Mouse (Mus musculus): ENCODE results near the gene Btbd16. TPM values are rescaled to one million over a fixed set of nuclear protein-coding genes. Genes with fewer than 3 reads are reported as not detected.
A peak's percentile ranks its signal among the peaks of the same experiment; 100 is the strongest.

Gene Btbd16
- total RNA-seq, 2 experiments from 2014 or later: 0.49 to 0.96 TPM

GRCm38 (mm10) chr7:130808694-130809093, 34.8 kb downstream of the Btbd16 start:
- Histone ChIP-seq H3K27ac (no peak overlapping the region), H3K4me3 (no peak overlapping the region)
- no peak for DNase-seq (ENCODE audit: low spot score in 2 of 2)
- no peak for TF ChIP-seq CTCF (conservative IDR thresholded peaks at IDR 0.05)

GRCm38 (mm10) chr7:130810238-130810637, 36.4 kb downstream of the Btbd16 start:
- H3K4me3 ChIP-seq: no peak overlapping the region
- DNase-seq (ENCODE audit: low spot score in 2 of 2): no peak
- no peak overlapping the region for H3K27ac ChIP-seq
- no peak for TF ChIP-seq CTCF (conservative IDR thresholded peaks at IDR 0.05)

GRCm38 (mm10) chr7:130812407-130812806, 38.5 kb downstream of the Btbd16 start:
- DNase-seq (ENCODE audit: low spot score in 2 of 2): no peak

GRCm38 (mm10) chr7:130815601-130816000, 41.7 kb downstream of the Btbd16 start:
- Histone ChIP-seq H3K27ac (no peak overlapping the region), H3K4me3 (no peak overlapping the region)
- no peak for TF ChIP-seq CTCF (conservative IDR thresholded peaks at IDR 0.05)
- DNase-seq (ENCODE audit: low spot score in 2 of 2): no peak

More at GRCm38 (mm10) chr7:130812407-130812806, 38.5 kb downstream of the Btbd16 start:
- TF ChIP-seq CTCF (conservative IDR thresholded peaks at IDR 0.05): no peak
- no peak overlapping the region for H3K4me3 ChIP-seq
- no peak overlapping the region for H3K27ac ChIP-seq

- H3K27ac ChIP-seq: no peak overlapping the region; the same call in 1 of the 2 replicates
- H3K4me3 ChIP-seq: no peak overlapping the region
- no peak for DNase-seq (ENCODE audit: low spot score in 2 of 2)
- no peak for TF ChIP-seq CTCF (conservative IDR thresholded peaks at IDR 0.05)
Observed at GRCm38 (mm10) chr7:130816243-130816642, 42.4 kb downstream of the Btbd16 start.

GRCm38 (mm10) chr7:130818813-130819212, 44.9 kb downstream of the Btbd16 start:
- no peak for TF ChIP-seq CTCF (conservative IDR thresholded peaks at IDR 0.05)
- no peak overlapping the region for H3K4me3 ChIP-seq
- H3K27ac ChIP-seq: peak overlapping the region; percentile 64; the same call in 1 of the 2 replicates
- DNase-seq (ENCODE audit: low spot score in 2 of 2): no peak

GRCm38 (mm10) chr7:130819624-130820023, 45.8 kb downstream of the Btbd16 start:
- DNase-seq (ENCODE audit: low spot score in 2 of 2): peak; percentile 21 to 41

GRCm38 (mm10) chr7:130823992-130824391, 50.1 kb downstream of the Btbd16 start:
- Histone ChIP-seq H3K4me3 (no peak overlapping the region), H3K27ac (no peak overlapping the region)
- DNase-seq (ENCODE audit: low spot score in 2 of 2): no peak
- TF ChIP-seq CTCF (conservative IDR thresholded peaks at IDR 0.05): no peak

More at GRCm38 (mm10) chr7:130819624-130820023, 45.8 kb downstream of the Btbd16 start:
- no peak for TF ChIP-seq CTCF (conservative IDR thresholded peaks at IDR 0.05)
- peak overlapping the region; percentile 64 for H3K27ac ChIP-seq
- no peak overlapping the region for H3K4me3 ChIP-seq

- H3K4me3 ChIP-seq: no peak overlapping the region
- TF ChIP-seq CTCF (conservative IDR thresholded peaks at IDR 0.05): no peak
- no peak for DNase-seq (ENCODE audit: low spot score in 2 of 2)
- H3K27ac ChIP-seq: peak overlapping the region; percentile 48; the same call in 1 of the 2 replicates
Observed at GRCm38 (mm10) chr7:130826343-130826742, 52.5 kb downstream of the Btbd16 start.

- H3K27ac ChIP-seq: no peak overlapping the region
- peak; percentile 70 for TF ChIP-seq CTCF (conservative IDR thresholded peaks at IDR 0.05)
- DNase-seq (ENCODE audit: low spot score in 2 of 2): peak in 1 of 2 experiments; percentile 70
- H3K4me3 ChIP-seq: no peak overlapping the region
Observed at GRCm38 (mm10) chr7:130827431-130827830, 53.6 kb downstream of the Btbd16 start.

- no peak overlapping the region for H3K4me3 ChIP-seq
- no peak overlapping the region for H3K27ac ChIP-seq
- no peak for DNase-seq (ENCODE audit: low spot score in 2 of 2)
- TF ChIP-seq CTCF (conservative IDR thresholded peaks at IDR 0.05): no peak
Observed at GRCm38 (mm10) chr7:130827844-130828403, 54.1 kb downstream of the Btbd16 start.

GRCm38 (mm10) chr7:130828475-130828874, 54.6 kb downstream of the Btbd16 start:
- DNase-seq (ENCODE audit: low spot score in 2 of 2): no peak
- Histone ChIP-seq H3K27ac (no peak overlapping the region), H3K4me3 (no peak overlapping the region)
- TF ChIP-seq CTCF (conservative IDR thresholded peaks at IDR 0.05): no peak

- no peak for DNase-seq (ENCODE audit: low spot score in 2 of 2)
- no peak for TF ChIP-seq CTCF (conservative IDR thresholded peaks at IDR 0.05)
- Histone ChIP-seq H3K4me3 (no peak overlapping the region), H3K27ac (no peak overlapping the region)
Observed at GRCm38 (mm10) chr7:130831586-130831985, 57.7 kb downstream of the Btbd16 start.

- Histone ChIP-seq H3K27ac (no peak overlapping the region), H3K4me3 (no peak overlapping the region)
- DNase-seq (ENCODE audit: low spot score in 2 of 2): no peak
- TF ChIP-seq CTCF (conservative IDR thresholded peaks at IDR 0.05): no peak
Observed at GRCm38 (mm10) chr7:130834299-130834698, 60.4 kb downstream of the Btbd16 start.
